Mouse (Mus musculus) neural tube, embryonic 11.5 days (tissue): Measurements from ENCODE around the gene Anks4b. TPM values are rescaled to one million over a fixed set of nuclear protein-coding genes. Genes with fewer than 3 reads are reported as not detected.

Experiments used
- ATAC-seq: fragments of 200-750 bp; cut with Nextera tagmentation; 2 replicates; pipeline ENCODE4 v1.8.0; 2017; ENCODE audit warnings: moderate number of reproducible peaks, mild to moderate bottlenecking, moderate TSS enrichment, moderate library complexity; ENCODE audit not compliant: insufficient read depth, low FRiP score, low TSS enrichment
- DNase-seq: peaks from one replicate; pipeline ENCODE4 v3.0.0-alpha.2; 2015; ENCODE audit warnings: low spot score
- H3K27ac ChIP-seq: fragments of 300-500 bp; sonication (generic); 2 replicates; pipeline ENCODE4 v1.5.1; 2014; ENCODE audit warnings: low read depth, mild to moderate bottlenecking, low read length
- H3K27me3 ChIP-seq: fragments of 300-500 bp; sonication (generic); 2 replicates; pipeline ENCODE4 v1.6.1; 2014; ENCODE audit warnings: mild to moderate bottlenecking, low read length, mixed read lengths; ENCODE audit not compliant: control insufficient read depth, insufficient read depth
- H3K36me3 ChIP-seq: fragments of 300-500 bp; sonication (generic); 2 replicates; pipeline ENCODE4 v1.6.1; 2014; ENCODE audit warnings: mild to moderate bottlenecking, low read length, moderate library complexity, mixed read lengths; ENCODE audit not compliant: control insufficient read depth, insufficient read depth
- H3K4me1 ChIP-seq: fragments of 300-500 bp; sonication (generic); 2 replicates; pipeline ENCODE4 v1.6.1; 2014; ENCODE audit warnings: low read length, mixed read lengths; ENCODE audit not compliant: control insufficient read depth, insufficient read depth
- H3K4me2 ChIP-seq: fragments of 300-500 bp; sonication (generic); 2 replicates; pipeline ENCODE4 v1.6.1; 2014; ENCODE audit warnings: low read depth, mild to moderate bottlenecking, moderate library complexity
- H3K4me3 ChIP-seq: fragments of 300-500 bp; sonication (generic); 2 replicates; pipeline ENCODE4 v1.5.1; 2014; ENCODE audit warnings: low read depth, low read length
- H3K9ac ChIP-seq: fragments of 300-500 bp; sonication (generic); 2 replicates; pipeline ENCODE4 v1.6.1; 2014; ENCODE audit warnings: mild to moderate bottlenecking, low read length
- H3K9me3 ChIP-seq: fragments of 300-500 bp; sonication (generic); 2 replicates; pipeline ENCODE4 v1.6.1; 2016; ENCODE audit warnings: low read length; ENCODE audit not compliant: control insufficient read depth
- WGBS: fragments of 180-500 bp; shearing (Covaris S2); extraction: QIAGEN DNeasy Blood & Tissue Kit; methylation state at CpG from one replicate; pipeline ENCODE4 v1.1.7; 2014; 5-methylcytosine and 5-hydroxymethylcytosine counted together
- polyA plus RNA-seq: library from polyadenylated mRNA; unstranded; fragments of >200 nt; fragmentation: Nextera tagmentation; extraction: Ambion mirVana; gene quantifications from 2 replicates; pipeline ENCODE4 v1.2.1, GENCODE M21; 2014

The Anks4b gene
- polyA plus RNA-seq, 1 experiment from 2014 or later: not detected

DNA sequence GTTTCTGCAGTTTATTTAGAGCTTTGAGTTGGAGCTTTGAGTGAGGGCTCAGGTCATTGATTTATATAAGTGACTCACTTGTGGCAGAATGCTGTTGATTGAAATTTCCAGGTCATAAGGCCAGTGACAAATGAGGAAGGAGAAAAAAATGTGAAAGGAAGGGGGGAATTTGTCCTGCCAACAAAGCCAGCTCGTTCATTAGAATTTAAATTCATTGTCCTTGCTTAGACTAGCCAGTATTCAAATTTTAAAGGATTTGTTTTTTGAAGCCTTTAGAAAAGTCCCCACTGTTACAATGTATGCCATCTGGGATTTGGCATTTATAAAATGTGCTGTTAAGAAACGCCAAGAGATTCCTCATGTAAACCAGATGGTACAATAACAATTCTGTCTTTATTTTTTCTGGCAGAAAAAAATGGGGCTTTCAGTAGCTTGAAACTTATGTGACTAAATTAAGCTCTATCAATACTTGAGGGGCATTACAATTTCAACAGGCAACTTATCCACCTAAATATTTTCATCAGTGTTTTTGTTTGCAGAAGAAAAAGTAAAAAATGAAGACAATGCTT is 16.7 kb upstream of the Anks4b start:
- no peaks in the 10 kb centered on the region for H3K36me3 ChIP-seq
- no peak overlapping the region for H3K4me3 ChIP-seq
- no peak overlapping the region for H3K4me2 ChIP-seq
- ATAC-seq: 0 out of 2 replicates have a peak, but pooled peaks have one; percentile 25
- H3K9me3 ChIP-seq: no peaks in the 10 kb centered on the region
- H3K27me3 ChIP-seq: no peaks in the 10 kb centered on the region
- H3K27ac ChIP-seq: no peak overlapping the region
- 22% methylated on average over 2 of the region's 2 CpGs for WGBS
- H3K9ac ChIP-seq: no peak overlapping the region
- no peak for DNase-seq
- H3K4me1 ChIP-seq: peaks cover 4% of the 10 kb centered on the region; the same call in 1 of the 2 replicates

- H3K4me1 ChIP-seq: peaks cover 4% of the 10 kb centered on the region; the same call in 1 of the 2 replicates
- H3K27ac ChIP-seq: no peak overlapping the region
- no peak overlapping the region for H3K9ac ChIP-seq
- ATAC-seq (peak; percentile 8; the same call in 1 of the 2 replicates), DNase-seq (peak; percentile 32)
- no peaks in the 10 kb centered on the region for H3K9me3 ChIP-seq
- 36% methylated on average over 5 of the region's 5 CpGs for whole genome bisulfite sequencing
- H3K4me2 ChIP-seq: no peak overlapping the region
- H3K27me3 ChIP-seq: no peaks in the 10 kb centered on the region
- no peaks in the 10 kb centered on the region for H3K36me3 ChIP-seq
- no peak overlapping the region for H3K4me3 ChIP-seq
These were observed 16.0 kb upstream of the Anks4b start for GRCm38 (mm10) chr7:120157575-120158061.

- H3K27ac ChIP-seq: no peak overlapping the region
- H3K27me3 ChIP-seq: no peaks in the 10 kb centered on the region
- H3K36me3 ChIP-seq: no peaks in the 10 kb centered on the region
These were observed 15.5 kb upstream of the Anks4b start for GRCm38 (mm10) chr7:120158121-120158613.

DNA sequence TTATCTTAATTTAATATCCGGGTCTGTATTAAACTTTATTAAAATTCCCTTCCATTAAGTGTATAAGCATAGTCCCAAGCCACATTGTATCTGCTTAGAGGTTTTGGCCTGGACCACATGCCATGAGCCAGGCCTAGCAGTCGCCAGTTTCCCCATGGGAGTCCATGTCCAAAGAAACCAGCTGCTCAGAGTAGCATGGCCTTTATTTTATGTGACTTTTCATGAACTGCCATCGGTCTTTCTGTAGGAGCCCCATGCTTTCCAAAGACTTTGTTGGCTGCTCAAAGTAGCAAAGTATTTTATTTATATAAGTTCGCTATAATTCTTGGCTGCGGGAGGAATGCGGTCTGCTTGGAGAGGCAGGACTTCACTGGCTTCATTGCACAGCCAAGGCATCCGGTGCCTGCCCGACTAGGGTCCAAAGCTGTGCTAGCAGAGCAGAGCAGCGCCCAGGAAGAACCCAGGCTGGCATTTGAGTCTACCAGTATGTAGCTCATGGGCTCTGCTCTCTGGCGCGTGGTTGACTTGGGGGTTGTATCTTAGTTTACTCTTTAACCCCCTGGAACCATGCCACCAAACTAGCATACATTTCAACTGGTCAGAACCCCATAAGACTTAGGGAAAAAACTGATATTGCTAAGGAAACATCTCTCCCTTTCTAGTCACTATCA is 9.9 kb upstream of the Anks4b start:
- no peak for DNase-seq
- no peak overlapping the region for H3K27ac ChIP-seq
- 92% methylated on average over 11 of the region's 11 CpGs for WGBS
- H3K9ac ChIP-seq: no peak overlapping the region
- H3K4me2 ChIP-seq: no peak overlapping the region
- no peak for ATAC-seq
- no peak overlapping the region for H3K4me3 ChIP-seq
- H3K9me3 ChIP-seq: no peaks in the 10 kb centered on the region
- H3K27me3 ChIP-seq: no peaks in the 10 kb centered on the region
- no peaks in the 10 kb centered on the region for H3K4me1 ChIP-seq
- H3K36me3 ChIP-seq: no peaks in the 10 kb centered on the region

More at GRCm38 (mm10) chr7:120158121-120158613, 15.5 kb upstream of the Anks4b start:
- DNase-seq (no peak), ATAC-seq (0 out of 2 replicates have a peak, but pooled peaks have one; percentile 21)
- no peak overlapping the region for H3K4me2 ChIP-seq
- H3K4me1 ChIP-seq: peaks cover 4% of the 10 kb centered on the region; the same call in 1 of the 2 replicates
- no peak overlapping the region for H3K4me3 ChIP-seq
- no peaks in the 10 kb centered on the region for H3K9me3 ChIP-seq
- WGBS: 37% methylated on average over 4 of the region's 4 CpGs
- no peak overlapping the region for H3K9ac ChIP-seq

DNA sequence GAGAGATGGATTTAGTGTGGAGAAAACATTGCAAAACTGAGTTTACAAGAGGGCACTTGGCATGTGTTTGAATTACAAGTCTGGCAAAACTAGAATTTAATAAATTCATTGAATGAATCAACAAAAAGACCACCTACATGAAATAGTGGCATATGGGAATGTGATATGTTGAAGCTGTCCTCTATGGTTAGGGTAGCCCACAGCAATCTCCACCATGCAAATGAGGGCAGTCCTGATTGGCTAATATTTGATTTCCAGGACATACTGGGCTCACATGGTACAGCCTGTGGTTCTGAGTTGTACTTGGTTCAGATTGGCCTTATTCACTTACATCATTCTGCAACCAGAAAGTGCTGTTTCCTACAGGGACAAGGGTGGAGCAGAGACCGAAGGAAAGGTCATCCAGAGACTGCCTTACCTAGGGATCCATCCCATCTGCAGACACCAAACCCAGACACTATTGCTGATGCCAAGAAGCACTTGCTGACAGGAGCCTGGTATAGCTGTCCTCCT is 1.4 kb upstream of the Anks4b start:
- DNase-seq (no peak), ATAC-seq (no peak)
- no peaks in the 10 kb centered on the region for H3K4me1 ChIP-seq
- H3K27ac ChIP-seq: no peak overlapping the region
- WGBS: 88% methylated on average over 1 of the region's 1 CpGs
- H3K9ac ChIP-seq: no peak overlapping the region
- no peaks in the 10 kb centered on the region for H3K27me3 ChIP-seq
- H3K36me3 ChIP-seq: no peaks in the 10 kb centered on the region
- H3K4me2 ChIP-seq: no peak overlapping the region
- H3K4me3 ChIP-seq: no peak overlapping the region
- H3K9me3 ChIP-seq: no peaks in the 10 kb centered on the region

- Histone ChIP-seq H3K27ac (no peak overlapping the region), H3K4me2 (no peak overlapping the region), H3K9me3 (no peaks in the 10 kb centered on the region), H3K4me1 (no peaks in the 10 kb centered on the region), H3K4me3 (no peak overlapping the region), H3K36me3 (no peaks in the 10 kb centered on the region), H3K9ac (no peak overlapping the region), H3K27me3 (no peaks in the 10 kb centered on the region)
- 87% methylated on average over 11 of the region's 11 CpGs for WGBS
- DNase-seq (no peak), ATAC-seq (no peak)
These were observed 1.3 kb downstream of the Anks4b start for GRCm38 (mm10) chr7:120174723-120175504.

GRCm38 (mm10) chr7:120177611-120178010 is 4.0 kb downstream of the Anks4b start:
- H3K4me1 ChIP-seq: no peaks in the 10 kb centered on the region
- H3K9me3 ChIP-seq: no peaks in the 10 kb centered on the region
- no peaks in the 10 kb centered on the region for H3K27me3 ChIP-seq
- no peak for DNase-seq
- no peak overlapping the region for H3K9ac ChIP-seq
- no peak overlapping the region for H3K4me3 ChIP-seq
- no peak overlapping the region for H3K4me2 ChIP-seq
- H3K27ac ChIP-seq: no peak overlapping the region
- H3K36me3 ChIP-seq: no peaks in the 10 kb centered on the region
- no peak for ATAC-seq
- WGBS: 91% methylated on average over 3 of the region's 3 CpGs

DNA sequence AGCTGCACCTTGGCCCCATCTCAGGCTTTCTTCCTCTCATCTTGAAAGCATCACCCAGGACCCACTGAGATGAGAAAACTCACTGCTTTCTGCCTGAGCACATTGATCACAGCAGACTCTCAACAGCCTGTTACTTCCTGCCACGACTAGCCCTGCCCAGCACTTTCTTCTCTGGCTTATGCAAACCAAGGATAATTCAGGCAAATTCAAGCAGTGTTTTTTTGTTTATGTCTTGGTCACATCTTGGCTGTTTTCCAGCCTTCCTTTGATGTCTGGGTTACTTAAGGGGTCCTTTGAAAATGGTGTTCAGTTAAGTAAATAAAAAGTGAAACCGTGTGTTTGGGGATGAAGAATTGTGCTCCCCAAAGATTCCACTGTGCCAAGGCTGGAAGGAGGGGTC is 5.3 kb downstream of the Anks4b start:
- Histone ChIP-seq H3K27ac (no peak overlapping the region), H3K4me2 (no peak overlapping the region), H3K4me3 (no peak overlapping the region), H3K4me1 (no peaks in the 10 kb centered on the region), H3K36me3 (no peaks in the 10 kb centered on the region), H3K9ac (no peak overlapping the region), H3K9me3 (no peaks in the 10 kb centered on the region), H3K27me3 (no peaks in the 10 kb centered on the region)
- whole genome bisulfite sequencing: 30% methylated on average over 2 of the region's 2 CpGs
- ATAC-seq: no peak
- DNase-seq: no peak
